Mouse (Mus musculus) lung, embryonic 16.5 days (tissue): ENCODE measurements around the gene Map3k10. TPM values are rescaled to one million over a fixed set of nuclear protein-coding genes. Genes with fewer than 3 reads are reported as not detected.
"Not testable (repeated sequence)": the region's sequence is repeated elsewhere in the genome, so short reads cannot be mapped to it uniquely, and the experiment has no call there.

Experiments used
- ATAC-seq: fragments of 200-750 bp; cut with Nextera tagmentation; 2 replicates; pipeline ENCODE4 v1.8.0; 2017; ENCODE audit warnings: low read depth, mild to moderate bottlenecking, moderate library complexity
- H3K27ac ChIP-seq: fragments of 300-500 bp; sonication (generic); 2 replicates; pipeline ENCODE4 v1.5.1; 2014; ENCODE audit warnings: mild to moderate bottlenecking, control low read depth, low read length
- H3K27me3 ChIP-seq: fragments of 300-500 bp; sonication (generic); 2 replicates; pipeline ENCODE4 v1.6.1; 2014; ENCODE audit warnings: low read depth, low read length, mixed read lengths; ENCODE audit not compliant: control insufficient read depth, insufficient read depth
- H3K36me3 ChIP-seq: fragments of 300-500 bp; sonication (generic); 2 replicates; pipeline ENCODE4 v1.6.1; 2014; ENCODE audit warnings: low read length; ENCODE audit not compliant: control insufficient read depth, insufficient read depth
- H3K4me1 ChIP-seq: fragments of 300-500 bp; sonication (generic); replicated peaks from 2 replicates; pipeline ENCODE4 v1.6.1; 2014; ENCODE audit warnings: low read length, mixed read lengths; ENCODE audit not compliant: control insufficient read depth, insufficient read depth
- H3K4me2 ChIP-seq: fragments of 300-500 bp; sonication (generic); 2 replicates; pipeline ENCODE4 v1.6.1; 2014; ENCODE audit warnings: low read depth, low read length, control low read depth
- H3K4me3 ChIP-seq: fragments of 300-500 bp; sonication (generic); 2 replicates; pipeline ENCODE4 v1.5.1; 2014; ENCODE audit warnings: mild to moderate bottlenecking, low read length, control low read depth
- H3K9ac ChIP-seq: fragments of 300-500 bp; sonication (generic); 2 replicates; pipeline ENCODE4 v1.6.1; 2014; ENCODE audit warnings: low read length, control low read depth
- H3K9me3 ChIP-seq: fragments of 300-500 bp; sonication (generic); 2 replicates; pipeline ENCODE4 v1.6.1; 2016; ENCODE audit warnings: low read length; ENCODE audit not compliant: control insufficient read depth
- WGBS: fragments of 180-500 bp; shearing (Covaris S2); extraction: QIAGEN DNeasy Blood & Tissue Kit; methylation state at CpG from one replicate; pipeline ENCODE4 v1.1.7; 2014; 5-methylcytosine and 5-hydroxymethylcytosine counted together
- polyA plus RNA-seq: library from polyadenylated mRNA; unstranded; fragments of >200 nt; fragmentation: Nextera tagmentation; extraction: Ambion mirVana; gene quantifications from 2 replicates; pipeline ENCODE4 v1.2.1, GENCODE M21; 2015

The Map3k10 gene
- polyA plus RNA-seq, 1 experiment from 2014 or later, result 5.0 TPM

DNA sequence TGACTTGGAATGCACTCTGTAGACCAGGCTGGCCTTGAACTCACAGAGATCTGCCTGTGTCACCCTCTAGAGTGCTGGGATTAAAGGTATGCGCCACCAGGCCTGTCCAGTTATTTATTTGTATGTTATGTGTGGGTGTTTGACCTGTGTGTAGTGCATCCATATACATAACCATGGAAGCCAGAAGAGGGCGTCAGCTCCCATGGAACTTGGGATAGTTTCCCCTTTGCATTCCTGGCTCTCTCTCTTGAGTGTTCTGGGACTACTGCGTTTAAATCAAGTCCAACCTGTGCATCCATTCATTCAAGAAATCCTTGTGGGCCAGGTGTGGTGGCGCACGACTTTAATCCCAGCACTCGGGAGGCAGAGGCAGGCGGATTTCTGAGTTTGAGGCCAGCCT lies 27.9 kb downstream of the Map3k10 start:
- Histone ChIP-seq H3K9ac (no peak overlapping the region), H3K9me3 (no peaks in the 10 kb centered on the region), H3K27me3 (no peaks in the 10 kb centered on the region), H3K4me2 (no peak overlapping the region), H3K4me1 (no peaks in the 10 kb centered on the region), H3K27ac (no peak overlapping the region), H3K36me3 (no peaks in the 10 kb centered on the region), H3K4me3 (no peak overlapping the region)
- ATAC-seq, result no peak
- 84% methylated on average over 7 of the region's 7 CpGs for WGBS

GRCm38 (mm10) chr7:27644471-27644870 lies 29.9 kb downstream of the Map3k10 start:
- no peak overlapping the region for H3K4me2 ChIP-seq
- no peaks in the 10 kb centered on the region for H3K36me3 ChIP-seq
- H3K9ac ChIP-seq, result no peak overlapping the region
- peak; percentile 31; the same call in 1 of the 2 replicates for ATAC-seq
- H3K9me3 ChIP-seq, result no peaks in the 10 kb centered on the region
- 52% methylated on average over 1 of the region's 1 CpGs for WGBS
- H3K4me1 ChIP-seq, result no peaks in the 10 kb centered on the region
- H3K4me3 ChIP-seq, result no peak overlapping the region
- H3K27me3 ChIP-seq, result no peaks in the 10 kb centered on the region
- no peak overlapping the region for H3K27ac ChIP-seq

DNA sequence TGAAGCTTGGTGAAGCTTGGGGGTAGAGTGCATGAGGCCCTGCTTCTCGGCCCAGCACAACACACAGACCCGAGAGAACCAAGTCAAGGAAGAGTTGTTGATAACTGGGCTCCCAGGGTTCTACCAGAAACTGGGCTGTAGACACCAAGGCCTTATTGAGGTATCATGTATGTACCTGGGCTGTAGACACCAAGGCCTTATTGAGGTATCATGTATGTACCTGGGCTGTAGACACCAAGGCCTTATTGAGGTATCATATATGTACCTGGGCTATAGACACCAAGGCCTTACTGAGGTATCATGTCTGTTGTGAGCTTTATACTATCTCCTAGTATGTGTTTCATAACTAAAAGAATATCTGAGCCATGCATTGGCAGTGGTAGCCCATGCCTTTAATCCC lies 39.3 kb downstream of the Map3k10 start:
- H3K4me3 ChIP-seq, H3K9ac ChIP-seq, H3K27ac ChIP-seq, H3K9me3 ChIP-seq, H3K27me3 ChIP-seq, H3K4me1 ChIP-seq, H3K4me2 ChIP-seq, ATAC-seq: not testable (repeated sequence)
- 93% methylated on average over 2 of the region's 2 CpGs for WGBS
- peaks cover 23% of the 10 kb centered on the region for H3K36me3 ChIP-seq

DNA sequence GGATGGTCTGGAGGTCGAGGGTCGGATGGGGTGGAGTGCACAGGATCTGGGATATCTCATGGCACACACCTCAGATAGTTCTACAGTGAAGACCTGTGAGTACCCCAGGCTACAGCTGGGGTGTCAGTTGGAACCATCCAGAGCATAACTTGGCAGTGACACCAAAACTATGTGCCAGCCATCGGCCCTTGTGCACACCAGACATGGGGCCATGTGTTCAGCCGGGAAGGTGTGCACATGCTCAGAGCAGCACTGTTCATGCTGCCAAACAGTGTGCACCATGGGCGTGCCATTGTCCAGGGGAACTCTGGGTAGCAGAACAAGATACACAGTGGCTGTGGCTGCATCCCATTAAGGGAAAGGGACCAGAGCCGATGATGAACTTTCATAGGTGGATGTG lies 39.7 kb downstream of the Map3k10 start:
- no peak for ATAC-seq
- H3K9me3 ChIP-seq, result no peaks in the 10 kb centered on the region
- H3K4me3 ChIP-seq, result no peak overlapping the region
- H3K4me1 ChIP-seq, result no peaks in the 10 kb centered on the region
- no peak overlapping the region for H3K4me2 ChIP-seq
- H3K27ac ChIP-seq, result no peak overlapping the region
- peaks cover 23% of the 10 kb centered on the region for H3K36me3 ChIP-seq
- no peaks in the 10 kb centered on the region for H3K27me3 ChIP-seq
- no peak overlapping the region for H3K9ac ChIP-seq
- 93% methylated on average over 6 of the region's 6 CpGs for WGBS

DNA sequence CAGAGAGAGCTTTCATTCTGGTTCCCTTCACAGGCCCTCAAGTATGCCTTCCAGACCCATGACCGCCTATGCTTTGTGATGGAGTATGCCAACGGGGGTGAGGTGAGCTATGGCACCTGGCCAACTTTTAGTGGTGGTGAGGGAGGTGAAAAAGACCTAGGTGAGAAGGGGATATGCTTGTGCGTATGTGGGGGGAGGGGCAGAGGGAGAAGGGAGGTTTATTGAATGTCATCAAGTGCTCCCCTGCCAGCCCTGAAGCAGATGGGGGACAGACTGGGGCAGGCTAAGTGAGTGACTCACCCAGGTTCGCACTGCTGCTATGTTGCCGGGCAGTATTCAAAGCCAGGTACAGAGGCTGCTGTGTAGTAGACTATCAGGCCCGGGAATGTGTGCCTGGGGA lies 41.2 kb downstream of the Map3k10 start:
- no peaks in the 10 kb centered on the region for H3K9me3 ChIP-seq
- no peak for ATAC-seq
- H3K36me3 ChIP-seq, result peaks cover 31% of the 10 kb centered on the region
- 76% methylated on average over 6 of the region's 6 CpGs for WGBS
- no peak overlapping the region for H3K27ac ChIP-seq
- no peaks in the 10 kb centered on the region for H3K27me3 ChIP-seq
- no peak overlapping the region for H3K4me3 ChIP-seq
- H3K9ac ChIP-seq, result no peak overlapping the region
- no peaks in the 10 kb centered on the region for H3K4me1 ChIP-seq
- H3K4me2 ChIP-seq, result no peak overlapping the region

DNA sequence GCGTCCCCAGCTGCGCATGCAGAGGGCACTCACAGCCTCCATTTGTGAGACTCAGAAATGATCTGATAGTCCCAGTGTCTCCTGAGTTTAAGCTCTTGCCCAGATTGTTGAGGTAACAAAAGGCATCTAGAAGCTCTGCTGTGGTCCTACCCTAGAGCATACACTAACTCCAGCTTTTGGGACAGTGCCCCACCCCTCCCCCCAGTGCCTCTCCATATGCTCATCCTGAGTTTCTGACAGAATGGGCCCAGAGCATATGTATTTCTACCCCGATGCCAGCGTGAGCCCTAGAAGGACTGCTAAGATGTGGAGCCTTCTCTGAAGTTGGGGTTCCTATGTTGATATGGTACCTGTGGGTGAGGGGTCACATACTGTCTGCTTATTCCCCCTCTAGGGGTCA lies 43.0 kb downstream of the Map3k10 start:
- no peaks in the 10 kb centered on the region for H3K9me3 ChIP-seq
- H3K9ac ChIP-seq, result no peak overlapping the region
- H3K27me3 ChIP-seq, result no peaks in the 10 kb centered on the region
- no peak for ATAC-seq
- peaks cover 30% of the 10 kb centered on the region for H3K36me3 ChIP-seq
- no peak overlapping the region for H3K4me3 ChIP-seq
- no peak overlapping the region for H3K27ac ChIP-seq
- 89% methylated on average over 4 of the region's 4 CpGs for WGBS
- no peaks in the 10 kb centered on the region for H3K4me1 ChIP-seq
- H3K4me2 ChIP-seq, result no peak overlapping the region

GRCm38 (mm10) chr7:27628816-27629215 lies 45.6 kb downstream of the Map3k10 start:
- H3K4me1 ChIP-seq, H3K9ac ChIP-seq, H3K4me2 ChIP-seq, H3K4me3 ChIP-seq, H3K9me3 ChIP-seq, H3K27ac ChIP-seq, ATAC-seq, H3K27me3 ChIP-seq: not testable (repeated sequence)
- H3K36me3 ChIP-seq, result peaks cover 22% of the 10 kb centered on the region
- WGBS, result 86% methylated on average over 7 of the region's 7 CpGs

DNA sequence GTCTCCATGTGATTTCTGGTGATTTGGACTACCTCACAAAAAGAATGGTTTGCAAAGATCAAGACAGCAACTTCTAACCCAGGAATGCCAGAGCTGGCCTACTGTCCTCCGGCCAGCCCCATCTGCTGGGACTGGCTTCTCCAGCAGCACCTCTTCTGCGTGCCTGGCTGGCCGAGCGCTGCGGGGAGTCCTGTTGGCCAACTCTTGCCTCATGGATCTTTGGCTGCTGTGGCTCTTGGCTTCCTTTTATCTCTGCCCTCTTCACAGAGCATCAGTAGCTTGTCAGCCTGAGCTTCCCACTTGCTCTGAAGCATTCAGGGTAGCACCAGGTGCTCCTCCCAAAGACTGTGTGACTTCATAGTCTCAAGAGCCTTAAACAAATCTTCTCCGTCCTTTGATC lies 46.2 kb downstream of the Map3k10 start:
- Histone ChIP-seq H3K4me2 (no peak overlapping the region), H3K4me3 (no peak overlapping the region), H3K27ac (no peak overlapping the region), H3K9ac (no peak overlapping the region), H3K9me3 (no peaks in the 10 kb centered on the region), H3K36me3 (peaks cover 22% of the 10 kb centered on the region), H3K4me1 (no peaks in the 10 kb centered on the region), H3K27me3 (no peaks in the 10 kb centered on the region)
- no peak for ATAC-seq
- WGBS, result 93% methylated on average over 6 of the region's 6 CpGs

GRCm38 (mm10) chr7:27627707-27628106 lies 46.7 kb downstream of the Map3k10 start:
- Histone ChIP-seq H3K4me1 (no peaks in the 10 kb centered on the region), H3K9ac (no peak overlapping the region), H3K4me3 (no peak overlapping the region), H3K4me2 (no peak overlapping the region), H3K27me3 (no peaks in the 10 kb centered on the region), H3K36me3 (peaks cover 22% of the 10 kb centered on the region), H3K9me3 (no peaks in the 10 kb centered on the region), H3K27ac (no peak overlapping the region)
- 89% methylated on average over 7 of the region's 7 CpGs for WGBS
- no peak for ATAC-seq

DNA sequence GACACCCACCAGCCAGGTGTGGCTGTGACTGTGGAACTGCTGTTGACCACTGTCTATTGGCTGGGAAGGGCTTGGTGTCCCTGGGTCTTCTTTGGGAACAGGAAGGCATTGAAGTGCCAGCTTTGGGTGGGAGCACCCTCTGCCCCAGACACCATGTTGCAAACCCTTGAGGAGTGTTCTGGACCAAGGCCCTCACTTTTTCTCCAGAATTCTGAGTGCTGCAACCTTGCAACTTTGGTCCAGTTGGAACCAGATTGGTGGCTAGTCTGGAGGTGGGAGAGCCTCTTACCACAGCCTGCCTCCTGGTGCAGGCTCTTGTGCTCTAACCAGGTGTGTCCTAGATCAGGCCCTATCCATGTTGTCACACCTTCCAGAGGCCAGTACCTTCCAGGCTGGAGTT lies 49.4 kb downstream of the Map3k10 start:
- no peak overlapping the region for H3K27ac ChIP-seq
- ATAC-seq, result no peak
- H3K9me3 ChIP-seq, result no peaks in the 10 kb centered on the region
- H3K27me3 ChIP-seq, result no peaks in the 10 kb centered on the region
- no peak overlapping the region for H3K4me3 ChIP-seq
- H3K9ac ChIP-seq, result no peak overlapping the region
- H3K4me1 ChIP-seq, result no peaks in the 10 kb centered on the region
- H3K36me3 ChIP-seq, result peaks cover 24% of the 10 kb centered on the region
- no peak overlapping the region for H3K4me2 ChIP-seq
